Mouse (Mus musculus): Measurements from ENCODE around the gene Atp23. TPM values are rescaled to one million over a fixed set of nuclear protein-coding genes. Genes with fewer than 3 reads are reported as not detected.

The Atp23 gene
- total RNA-seq (2023): 1 to 10 TPM; 4.3 to 5.2 TPM

GRCm38 (mm10) chr10:126900821-126901487 lies at the start of gene Atp23:
TSS of gene Atp23 (minus strand) at chr10:126901355.

Other genes starting within 250 kb of the Atp23 start
- gene Ctdsp2, start 77.4 kb upstream of the Atp23 start, total RNA-seq (2023): 100 to 1,000 TPM; 124 to 130 TPM
- under 1 TPM; 0.16 to 0.30 TPM for gene Avil, start 99.4 kb upstream of the Atp23 start, total RNA-seq (2023)
- gene Tsfm, start 129.5 kb upstream of the Atp23 start, total RNA-seq (2023): 10 to 100 TPM; 12.8 to 15.0 TPM
- gene Mettl1, start 140.1 kb upstream of the Atp23 start, total RNA-seq (2023): 1 to 10 TPM; 4.2 to 7.2 TPM
- under 1 TPM in 1 of 2 experiments, not detected in 1; 0.30 TPM for gene Eef1akmt3, start 140.2 kb upstream of the Atp23 start, total RNA-seq (2023)
- not detected for gene Cyp27b1, start 146.9 kb upstream of the Atp23 start, total RNA-seq (2023)
- under 1 TPM in 1 of 2 experiments, not detected in 1; 0.15 TPM for gene March9, start 158.8 kb upstream of the Atp23 start, total RNA-seq (2023)
- 10 to 100 TPM; 74.8 to 91.0 TPM for gene Cdk4, start 162.2 kb upstream of the Atp23 start, total RNA-seq (2023)
- gene Tspan31, start 168.9 kb upstream of the Atp23 start, total RNA-seq (2023): 10 to 100 TPM; 66.0 to 66.3 TPM
- gene Agap2, start 173.9 kb upstream of the Atp23 start, total RNA-seq (2023): 10 to 100 TPM; 32.9 to 33.7 TPM
- gene Os9, start 219.8 kb upstream of the Atp23 start, total RNA-seq (2023): 100 to 1,000 TPM; 136 to 140 TPM